Mouse (Mus musculus): ENCODE data around the gene Slc17a7. TPM values are rescaled to one million over a fixed set of nuclear protein-coding genes. Genes with fewer than 3 reads are reported as not detected.

The Slc17a7 gene
- 5.3 and 7.8 TPM in 2 replicates for polyA plus RNA-seq (2014; fragmentation: Nextera tagmentation; extraction: Ambion mirVana)

DNA sequence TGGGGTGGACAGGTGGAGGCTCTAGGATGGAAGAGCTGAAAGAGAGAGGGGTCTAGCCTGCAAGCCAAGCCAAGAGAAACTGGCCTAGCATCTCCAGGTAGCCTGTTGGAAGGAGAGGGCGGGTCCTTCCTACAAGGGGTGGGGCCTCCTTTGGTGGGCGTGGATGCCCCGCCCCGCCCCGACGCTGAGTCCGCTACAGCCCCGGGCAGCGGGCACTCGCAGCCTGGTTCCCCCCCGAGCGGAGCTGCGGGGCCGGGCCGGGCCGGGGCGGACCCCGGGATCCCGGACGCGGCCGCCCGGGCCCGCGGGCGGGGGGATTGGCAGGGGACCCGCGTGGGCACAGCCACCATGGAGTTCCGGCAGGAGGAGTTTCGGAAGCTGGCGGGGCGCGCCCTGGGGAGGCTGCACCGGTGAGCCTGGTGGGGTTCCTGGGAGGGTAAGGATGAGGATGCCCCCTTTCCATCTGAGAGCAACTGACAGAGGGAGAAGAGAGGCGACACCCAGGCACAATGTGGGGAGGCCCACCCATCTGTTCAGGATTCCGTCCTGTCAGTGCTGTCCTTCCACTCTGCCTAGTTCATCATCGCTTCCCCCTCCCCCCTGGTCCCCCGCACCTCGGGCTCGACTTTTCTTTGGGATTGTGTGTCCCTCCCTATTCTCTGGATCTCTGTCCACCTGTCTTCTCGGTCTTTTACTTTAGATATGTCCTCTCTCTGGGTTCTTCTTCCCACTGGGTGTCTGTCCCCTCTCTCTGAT lies at the start of gene Slc17a7:
TSS of gene Slc17a7 (plus strand) at position 215 of the 756 bp plus-strand sequence.
- H3K9ac ChIP-seq (ENCODE audit: low read length), result peak within 1 kb of the TSS; percentile 42; the same call in 1 of the 2 replicates
- H3K4me2 ChIP-seq (ENCODE audit: low read length), result peak within 1 kb of the TSS; percentile 62
- ATAC-seq (ENCODE audit: insufficient number of reproducible peaks, insufficient read depth, low FRiP score, low read depth), result no peak
- peaks cover 6 to 10% of the 10 kb centered on the region in 2 experiments; a peak in 3 of 4 replicates for H3K4me1 ChIP-seq (ENCODE audit: control insufficient read depth in 2 of 2, insufficient read depth in 2 of 2, low read length in 2 of 2)
- H3K4me3 ChIP-seq (ENCODE audit: control insufficient read depth in 1 of 2, insufficient read depth in 1 of 2, low read depth in 1 of 2, low read length in 2 of 2), result peak within 1 kb of the TSS; percentile 31 to 35
- peaks cover 5% of the 10 kb centered on the region for H3K9me3 ChIP-seq (ENCODE audit: control insufficient read depth, low read length)
- H3K27me3 ChIP-seq (ENCODE audit: control insufficient read depth, insufficient read depth, low read length), result peaks cover 66% of the 10 kb centered on the region
- no peak within 1 kb of the TSS for H3K27ac ChIP-seq (replicated peaks in 1 of 2; ENCODE audit: control insufficient read depth in 1 of 2, insufficient read depth in 1 of 2, low read depth in 2 of 2, low read length in 2 of 2)
- 4% methylated on average over 32 of the region's 41 CpGs for WGBS
- peaks cover 20% of the 10 kb centered on the region for H3K36me3 ChIP-seq (ENCODE audit: control insufficient read depth, insufficient read depth, low read length)

- Histone ChIP-seq H3K9ac (ENCODE audit: low read length) (no peak overlapping the region), H3K27me3 (ENCODE audit: control insufficient read depth, insufficient read depth, low read length) (no peaks in the 10 kb centered on the region), H3K27ac (replicated peaks in 1 of 2; ENCODE audit: control insufficient read depth in 1 of 2, insufficient read depth in 1 of 2, low read depth in 2 of 2, low read length in 2 of 2) (no peak overlapping the region), H3K4me3 (ENCODE audit: control insufficient read depth in 1 of 2, insufficient read depth in 1 of 2, low read depth in 1 of 2, low read length in 2 of 2) (no peak overlapping the region), H3K4me2 (ENCODE audit: low read length) (no peak overlapping the region), H3K4me1 (ENCODE audit: control insufficient read depth in 2 of 2, insufficient read depth in 2 of 2, low read length in 2 of 2) (peaks cover 6 to 18% of the 10 kb centered on the region in 2 experiments; a peak in 3 of 4 replicates), H3K9me3 (ENCODE audit: control insufficient read depth, low read length) (no peaks in the 10 kb centered on the region), H3K36me3 (ENCODE audit: control insufficient read depth, insufficient read depth, low read length) (peaks cover 47% of the 10 kb centered on the region)
- no peak for ATAC-seq (ENCODE audit: insufficient number of reproducible peaks, insufficient read depth, low FRiP score, low read depth)
- 78% methylated on average over 8 of the region's 8 CpGs for WGBS
These were observed 46.2 kb upstream of the Slc17a7 start for GRCm38 (mm10) chr7:45117566-45117965.

GRCm38 (mm10) chr7:45118336-45118735 lies 45.4 kb upstream of the Slc17a7 start:
- H3K9me3 ChIP-seq (ENCODE audit: control insufficient read depth, low read length), result no peaks in the 10 kb centered on the region
- no peak for ATAC-seq (ENCODE audit: insufficient number of reproducible peaks, insufficient read depth, low FRiP score, low read depth)
- no peak overlapping the region for H3K27ac ChIP-seq (replicated peaks in 1 of 2; ENCODE audit: control insufficient read depth in 1 of 2, insufficient read depth in 1 of 2, low read depth in 2 of 2, low read length in 2 of 2)
- no peak overlapping the region for H3K4me2 ChIP-seq (ENCODE audit: low read length)
- H3K9ac ChIP-seq (ENCODE audit: low read length), result no peak overlapping the region
- no peaks in the 10 kb centered on the region for H3K27me3 ChIP-seq (ENCODE audit: control insufficient read depth, insufficient read depth, low read length)
- no peak overlapping the region for H3K4me3 ChIP-seq (ENCODE audit: control insufficient read depth in 1 of 2, insufficient read depth in 1 of 2, low read depth in 1 of 2, low read length in 2 of 2)
- H3K4me1 ChIP-seq (ENCODE audit: control insufficient read depth in 2 of 2, insufficient read depth in 2 of 2, low read length in 2 of 2), result peaks cover 10 to 24% of the 10 kb centered on the region in 2 experiments
- 87% methylated on average over 6 of the region's 6 CpGs for WGBS
- H3K36me3 ChIP-seq (ENCODE audit: control insufficient read depth, insufficient read depth, low read length), result peaks cover 54% of the 10 kb centered on the region

DNA sequence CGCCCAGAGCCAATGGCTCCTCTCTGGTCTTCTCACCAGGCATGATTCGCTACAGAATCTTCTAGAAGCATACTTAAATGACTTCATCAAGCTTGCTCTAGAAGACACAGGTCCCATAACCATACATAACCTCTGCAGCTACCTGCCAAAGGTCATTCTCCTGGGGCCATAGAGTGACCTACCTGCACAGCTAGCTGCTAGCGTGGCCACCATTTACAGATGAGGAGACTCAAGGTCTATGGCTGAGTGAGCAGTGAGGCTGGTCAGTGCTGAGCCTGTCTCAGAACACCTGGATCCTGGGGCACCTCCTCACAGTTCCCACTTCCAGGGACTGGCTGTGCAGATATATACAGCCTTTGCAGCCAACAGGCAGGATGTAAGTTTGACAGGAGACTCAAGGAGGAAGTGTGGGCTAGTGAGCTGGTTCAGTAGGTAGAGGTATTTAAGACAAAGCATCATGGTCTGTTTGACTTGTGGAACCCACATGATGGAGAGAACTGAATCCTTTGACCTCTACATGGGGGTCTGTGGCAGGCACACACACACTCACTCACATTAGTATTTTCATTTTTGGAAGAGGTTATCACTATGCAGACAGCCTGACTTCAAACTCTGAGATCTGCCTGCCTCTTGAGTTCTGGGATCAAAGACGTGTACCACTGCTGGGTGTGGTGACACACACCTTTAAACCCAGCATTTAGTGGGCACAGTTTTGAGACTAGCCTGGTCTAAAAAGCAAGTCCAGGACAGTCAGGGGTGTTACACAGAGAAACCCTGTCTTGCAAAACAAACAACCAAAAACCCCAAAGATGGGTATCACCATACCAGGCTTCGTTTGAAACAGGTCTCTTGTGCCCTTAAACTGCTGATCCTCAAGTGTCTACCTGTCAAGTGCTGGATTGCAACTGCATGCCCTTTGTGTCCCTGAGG lies 43.7 kb upstream of the Slc17a7 start:
- H3K9me3 ChIP-seq (ENCODE audit: control insufficient read depth, low read length), result no peaks in the 10 kb centered on the region
- WGBS, result 75% methylated on average over 5 of the region's 5 CpGs
- H3K4me2 ChIP-seq (ENCODE audit: low read length), result no peak overlapping the region
- H3K9ac ChIP-seq (ENCODE audit: low read length), result no peak overlapping the region
- no peaks in the 10 kb centered on the region for H3K27me3 ChIP-seq (ENCODE audit: control insufficient read depth, insufficient read depth, low read length)
- H3K4me1 ChIP-seq (ENCODE audit: control insufficient read depth in 2 of 2, insufficient read depth in 2 of 2, low read length in 2 of 2), result peaks cover 10 to 21% of the 10 kb centered on the region in 2 experiments
- peaks cover 58% of the 10 kb centered on the region for H3K36me3 ChIP-seq (ENCODE audit: control insufficient read depth, insufficient read depth, low read length)
- H3K27ac ChIP-seq (replicated peaks in 1 of 2; ENCODE audit: control insufficient read depth in 1 of 2, insufficient read depth in 1 of 2, low read depth in 2 of 2, low read length in 2 of 2), result no peak overlapping the region
- ATAC-seq (ENCODE audit: insufficient number of reproducible peaks, insufficient read depth, low FRiP score, low read depth), result no peak
- no peak overlapping the region for H3K4me3 ChIP-seq (ENCODE audit: control insufficient read depth in 1 of 2, insufficient read depth in 1 of 2, low read depth in 1 of 2, low read length in 2 of 2)

- no peak for ATAC-seq (ENCODE audit: insufficient number of reproducible peaks, insufficient read depth, low FRiP score, low read depth)
- Histone ChIP-seq H3K9ac (ENCODE audit: low read length) (peak overlapping the region; percentile 52), H3K4me3 (ENCODE audit: control insufficient read depth in 1 of 2, insufficient read depth in 1 of 2, low read depth in 1 of 2, low read length in 2 of 2) (no peak overlapping the region), H3K36me3 (ENCODE audit: control insufficient read depth, insufficient read depth, low read length) (peaks cover 71% of the 10 kb centered on the region), H3K4me1 (ENCODE audit: control insufficient read depth in 2 of 2, insufficient read depth in 2 of 2, low read length in 2 of 2) (peaks cover 11 to 21% of the 10 kb centered on the region in 2 experiments), H3K9me3 (ENCODE audit: control insufficient read depth, low read length) (no peaks in the 10 kb centered on the region), H3K27ac (replicated peaks in 1 of 2; ENCODE audit: control insufficient read depth in 1 of 2, insufficient read depth in 1 of 2, low read depth in 2 of 2, low read length in 2 of 2) (peak overlapping the region in 1 of 2 experiments; percentile 33; a peak in 2 of 4 replicates), H3K4me2 (ENCODE audit: low read length) (0 out of 2 replicates have a peak overlapping the region, but pooled peaks have one; percentile 4), H3K27me3 (ENCODE audit: control insufficient read depth, insufficient read depth, low read length) (no peaks in the 10 kb centered on the region)
- 47% methylated on average over 8 of the region's 8 CpGs for WGBS
These were observed 42.3 kb upstream of the Slc17a7 start for GRCm38 (mm10) chr7:45121404-45121803.

DNA sequence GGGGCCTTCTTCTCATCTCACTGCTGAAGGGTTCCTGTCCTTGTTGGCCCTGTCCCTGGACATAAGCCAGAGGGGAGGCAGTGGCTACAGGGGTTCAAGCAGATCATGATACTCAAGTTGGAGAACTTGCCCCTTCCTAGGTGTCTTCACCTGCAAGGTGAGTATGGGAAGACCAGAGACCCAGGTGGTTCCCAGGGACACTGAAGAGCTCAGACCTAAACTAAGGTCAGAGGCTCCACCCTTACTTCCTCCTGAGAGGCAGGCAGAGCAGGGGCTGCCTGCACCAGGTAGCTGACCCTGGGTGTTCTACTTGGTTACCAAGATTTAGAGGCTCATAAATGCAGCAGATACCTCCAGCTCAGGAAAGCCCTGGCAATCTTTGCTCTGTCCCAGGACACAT lies 41.8 kb upstream of the Slc17a7 start:
- Histone ChIP-seq H3K4me2 (ENCODE audit: low read length) (peak overlapping the region; percentile 4; the same call in 1 of the 2 replicates), H3K36me3 (ENCODE audit: control insufficient read depth, insufficient read depth, low read length) (peaks cover 77% of the 10 kb centered on the region), H3K27me3 (ENCODE audit: control insufficient read depth, insufficient read depth, low read length) (no peaks in the 10 kb centered on the region), H3K4me1 (ENCODE audit: control insufficient read depth in 2 of 2, insufficient read depth in 2 of 2, low read length in 2 of 2) (peaks cover 16 to 27% of the 10 kb centered on the region in 2 experiments), H3K9ac (ENCODE audit: low read length) (peak overlapping the region; percentile 52), H3K9me3 (ENCODE audit: control insufficient read depth, low read length) (no peaks in the 10 kb centered on the region), H3K4me3 (ENCODE audit: control insufficient read depth in 1 of 2, insufficient read depth in 1 of 2, low read depth in 1 of 2, low read length in 2 of 2) (no peak overlapping the region), H3K27ac (replicated peaks in 1 of 2; ENCODE audit: control insufficient read depth in 1 of 2, insufficient read depth in 1 of 2, low read depth in 2 of 2, low read length in 2 of 2) (peak overlapping the region in 1 of 2 experiments; percentile 33; a peak in 2 of 4 replicates)
- no peak for ATAC-seq (ENCODE audit: insufficient number of reproducible peaks, insufficient read depth, low FRiP score, low read depth)

- H3K4me2 ChIP-seq (ENCODE audit: low read length), result peak overlapping the region; percentile 71
- no peaks in the 10 kb centered on the region for H3K9me3 ChIP-seq (ENCODE audit: control insufficient read depth, low read length)
- H3K9ac ChIP-seq (ENCODE audit: low read length), result peak overlapping the region; percentile 99
- H3K36me3 ChIP-seq (ENCODE audit: control insufficient read depth, insufficient read depth, low read length), result peaks cover 83% of the 10 kb centered on the region
- 0 out of 4 replicates have a peak overlapping the region, but pooled peaks of 1 of the 2 experiments have one; percentile 85 for H3K27ac ChIP-seq (replicated peaks in 1 of 2; ENCODE audit: control insufficient read depth in 1 of 2, insufficient read depth in 1 of 2, low read depth in 2 of 2, low read length in 2 of 2)
- no peak for ATAC-seq (ENCODE audit: insufficient number of reproducible peaks, insufficient read depth, low FRiP score, low read depth)
- H3K4me3 ChIP-seq (ENCODE audit: control insufficient read depth in 1 of 2, insufficient read depth in 1 of 2, low read depth in 1 of 2, low read length in 2 of 2), result peak overlapping the region; percentile 81 to 89
- peaks cover 20 to 33% of the 10 kb centered on the region in 2 experiments for H3K4me1 ChIP-seq (ENCODE audit: control insufficient read depth in 2 of 2, insufficient read depth in 2 of 2, low read length in 2 of 2)
- 82% methylated on average over 15 of the region's 15 CpGs for WGBS
- H3K27me3 ChIP-seq (ENCODE audit: control insufficient read depth, insufficient read depth, low read length), result no peaks in the 10 kb centered on the region
These were observed 41.1 kb upstream of the Slc17a7 start for GRCm38 (mm10) chr7:45122561-45123185.

Measured in heart, embryonic 14.5 days (tissue).